Mouse (Mus musculus): ENCODE data around the gene Olfr806. TPM values are rescaled to one million over a fixed set of nuclear protein-coding genes. Genes with fewer than 3 reads are reported as not detected.

Gene Olfr806
- not detected for total RNA-seq (2021)

DNA sequence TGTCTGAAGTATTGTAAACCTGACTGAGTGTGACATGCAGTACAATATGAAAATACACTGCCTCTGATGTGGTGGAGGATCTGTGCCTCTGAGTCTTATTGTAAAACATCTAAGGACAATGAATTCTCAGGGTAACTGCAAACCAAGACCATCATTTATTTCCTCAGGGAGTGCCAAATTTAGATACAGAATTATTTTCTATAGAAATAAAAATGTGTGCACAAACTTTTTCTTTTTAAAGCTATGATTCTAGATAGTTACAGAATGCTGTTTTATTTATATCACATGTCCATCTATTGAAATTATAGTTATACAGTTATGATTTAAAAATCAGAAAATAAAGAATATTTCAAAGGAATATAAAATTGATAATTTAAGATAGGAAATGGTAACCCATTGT is at the start of gene Olfr806:
Olfr806 (minus strand) TSS at position 101 of the 400 bp plus-strand sequence.
- no peak for DNase-seq
- intact Hi-C loops (cut with DNase I) = no loop called here

DNA sequence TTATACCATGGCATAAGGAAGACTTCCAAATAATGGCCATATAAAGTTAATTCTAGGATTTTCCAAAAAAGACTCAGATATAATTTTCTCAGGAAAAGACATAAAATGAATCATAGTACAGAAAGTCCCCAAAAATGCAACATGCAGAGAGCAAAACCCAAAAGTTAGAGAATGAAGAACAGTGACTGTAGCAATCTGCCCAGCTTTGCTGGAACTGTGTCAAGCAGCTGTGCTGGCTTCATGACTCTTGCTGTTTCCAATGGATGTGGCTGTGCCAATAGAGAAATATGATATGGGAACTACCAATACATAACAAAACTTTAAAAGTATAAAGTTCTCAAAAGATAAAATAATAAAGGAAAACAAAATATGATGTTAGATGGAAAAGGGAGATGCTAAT is 36.4 kb upstream of the Olfr806 start:
- DNase-seq = no peak
- intact Hi-C loops (cut with DNase I) = no loop called here

DNA sequence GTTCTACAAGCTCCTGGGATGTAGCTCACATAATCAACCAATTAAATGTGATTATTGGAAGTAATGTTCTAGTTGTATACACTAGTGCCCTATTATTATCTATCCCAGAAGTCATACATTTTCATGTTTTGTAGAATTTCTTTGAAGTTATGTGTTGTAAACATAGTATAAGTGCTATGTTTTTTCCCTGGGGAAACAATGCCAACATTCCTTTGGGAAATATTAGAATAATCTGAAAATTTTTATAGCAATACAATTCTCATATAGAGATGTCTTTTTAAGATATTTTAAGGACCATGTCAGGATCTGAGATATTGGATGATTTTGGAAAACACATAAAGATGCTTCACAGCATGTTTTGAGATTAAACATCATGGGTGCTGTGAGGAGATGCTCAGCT is 32.6 kb upstream of the Olfr806 start, which contains the start of gene Olfr809:
Olfr809 (plus strand) TSS at position 301 of the 400 bp plus-strand sequence.
- intact Hi-C loops (cut with DNase I) = no loop called here
- no peak for DNase-seq

DNA sequence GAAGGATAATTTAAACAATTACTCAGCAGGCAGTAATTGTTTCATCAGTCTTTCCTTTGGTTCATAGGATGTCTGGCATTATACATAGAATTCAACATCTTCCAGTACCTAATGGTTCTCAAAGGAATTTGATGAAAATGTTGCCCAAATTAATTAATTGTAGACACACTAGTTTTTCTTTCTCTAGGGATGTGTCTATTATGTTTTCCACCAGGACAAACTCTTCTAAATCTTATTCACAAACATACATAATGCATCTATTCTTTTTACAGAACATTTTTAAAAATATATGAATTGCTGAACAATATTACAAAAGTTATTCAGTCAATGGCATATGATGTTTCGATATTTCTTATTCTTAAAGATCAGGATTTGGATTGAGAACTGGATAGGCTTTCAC is 23.5 kb upstream of the Olfr806 start, which contains the start of gene Olfr808:
Olfr808 (plus strand) TSS at position 301 of the 400 bp plus-strand sequence.
- intact Hi-C loops (cut with DNase I) = no loop called here
- DNase-seq = no peak

DNA sequence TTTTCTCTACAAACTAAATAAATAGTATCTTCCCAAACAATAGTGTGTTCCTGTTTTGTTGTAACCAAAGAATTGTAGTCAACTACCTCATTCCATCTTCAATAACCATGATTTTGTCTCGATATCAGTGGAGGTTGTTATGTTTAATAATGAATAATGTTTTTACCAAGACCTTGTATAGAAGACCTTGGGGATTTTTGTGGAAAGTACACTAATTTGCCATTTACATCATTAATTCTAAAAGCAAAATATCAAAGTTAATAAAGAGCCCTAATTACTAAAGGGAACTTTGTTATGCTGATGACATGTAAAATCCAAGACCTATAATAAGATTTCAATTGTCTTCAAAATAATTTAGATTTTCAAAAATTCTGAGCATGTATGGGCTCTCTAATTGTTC is 16.0 kb upstream of the Olfr806 start, which contains the start of gene Olfr807:
Olfr807 (minus strand) TSS at position 101 of the 400 bp plus-strand sequence.
- no peak for DNase-seq
- intact Hi-C loops (cut with DNase I) = no loop called here

DNA sequence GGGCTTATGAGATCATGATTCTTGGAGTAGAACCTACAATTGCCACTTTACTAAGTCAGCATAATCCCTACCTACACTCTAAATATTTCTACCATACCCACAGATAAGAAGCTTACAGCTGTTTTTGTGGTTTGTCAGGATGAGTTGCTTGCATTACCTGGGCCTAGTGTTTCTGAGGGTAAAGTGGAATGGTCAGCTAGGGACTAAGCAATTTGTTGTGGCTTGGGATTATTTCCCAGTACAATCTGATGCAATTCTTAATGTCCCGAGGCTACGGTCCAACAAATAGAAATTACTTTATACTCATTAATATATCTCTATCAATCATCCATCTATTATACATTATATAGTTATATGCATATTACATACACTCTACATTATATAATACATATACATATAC is 12.4 kb downstream of the Olfr806 start, which contains the start of gene Olfr805:
Olfr805 (minus strand) TSS at position 101 of the 400 bp plus-strand sequence.
- intact Hi-C loops (cut with DNase I) = no loop called here
- no peak for DNase-seq

DNA sequence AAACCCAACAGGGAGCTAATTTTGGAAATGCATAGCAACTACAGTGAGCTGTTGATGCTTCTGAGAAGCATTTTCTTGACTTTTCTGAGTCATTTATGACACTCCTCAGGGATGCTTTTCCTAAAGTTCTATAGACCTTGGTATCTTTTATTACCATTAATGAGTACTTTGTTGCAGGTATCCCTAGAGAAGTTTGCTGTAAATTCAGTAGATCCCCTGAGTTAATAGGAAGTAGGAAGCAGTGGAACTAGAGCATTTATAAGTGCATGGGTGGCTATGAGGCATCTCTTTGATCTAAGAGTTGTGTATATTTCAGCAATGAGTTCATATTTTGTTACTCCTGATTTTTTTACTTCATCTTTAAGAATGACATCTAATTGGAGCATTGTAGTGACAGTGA is 38.8 kb downstream of the Olfr806 start, which contains the start of gene Olfr804:
Olfr804 (plus strand) TSS at position 301 of the 400 bp plus-strand sequence.
- intact Hi-C loops (cut with DNase I) = no loop called here
- no peak for DNase-seq

DNA sequence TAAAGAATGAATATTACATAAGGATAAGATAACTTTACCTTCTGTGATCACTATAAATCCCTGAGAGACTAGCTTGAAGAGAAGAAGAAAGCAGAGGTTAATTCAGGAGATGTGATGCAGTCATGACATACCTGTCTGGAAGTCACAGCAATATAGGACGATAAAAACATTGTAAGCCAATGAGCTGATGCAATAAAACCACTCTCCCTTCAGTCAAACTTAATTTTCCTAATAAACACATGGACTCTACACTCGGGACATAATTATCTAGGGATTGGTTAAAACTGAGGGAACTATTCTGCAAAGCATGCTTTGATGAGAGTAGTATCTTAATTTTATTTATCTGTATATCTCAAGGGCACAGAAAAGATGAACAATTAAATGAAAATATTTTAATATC is 47.5 kb downstream of the Olfr806 start, which contains the start of gene Olfr803:
Olfr803 (minus strand) TSS at position 101 of the 400 bp plus-strand sequence.
- no peak for DNase-seq
- intact Hi-C loops (cut with DNase I) = no loop called here

DNA sequence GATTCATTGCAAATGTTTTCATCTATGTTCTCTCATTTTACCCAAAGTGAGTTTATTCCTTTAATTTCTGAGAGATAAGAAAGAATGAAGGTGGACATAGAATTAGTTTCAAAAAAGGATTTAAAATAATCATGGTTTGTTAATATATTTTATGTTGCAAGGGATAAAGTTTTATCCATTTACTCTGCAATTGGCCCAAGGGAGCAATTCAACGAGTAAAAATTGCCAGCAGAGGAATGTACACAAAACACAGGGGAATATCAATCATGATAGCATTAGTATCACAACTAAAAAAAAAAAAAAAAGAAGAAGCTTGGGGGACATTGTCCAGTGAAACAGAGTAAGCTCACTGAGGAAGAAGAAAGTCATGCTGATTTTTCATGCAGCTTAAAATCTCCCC is 53.7 kb downstream of the Olfr806 start, which contains the start of gene Olfr802:
Olfr802 (minus strand) TSS at position 101 of the 400 bp plus-strand sequence.
- DNase-seq = no peak
- intact Hi-C loops (cut with DNase I) = no loop called here

Small RNA genes within 50 kb of the gene (microRNA-seq; reads per million reads assigned to microRNA genes)
- 0 reads per million in 2 experiments for gene Gm24485

Other genes starting within 250 kb of the Olfr806 start
- not detected for gene Olfr790, start 243.4 kb downstream of the Olfr806 start, total RNA-seq (2021)
- not detected for gene Olfr791, start 220.1 kb downstream of the Olfr806 start, total RNA-seq (2021)
- gene Olfr792, start 202.8 kb downstream of the Olfr806 start, total RNA-seq (2021) = not detected
- not detected for gene Olfr794, start 174.3 kb downstream of the Olfr806 start, total RNA-seq (2021)
- not detected for gene Olfr796, start 129.4 kb downstream of the Olfr806 start, total RNA-seq (2021)
- not detected for gene Olfr798, start 114.0 kb downstream of the Olfr806 start, total RNA-seq (2021)
- gene Olfr799, start 104.4 kb downstream of the Olfr806 start, total RNA-seq (2021) = not detected
- not detected for gene Olfr800, start 84.2 kb downstream of the Olfr806 start, total RNA-seq (2021)
- gene Olfr801, start 68.1 kb downstream of the Olfr806 start, total RNA-seq (2021) = not detected
- gene Olfr802, start 53.8 kb downstream of the Olfr806 start, total RNA-seq (2021) = not detected
- gene Olfr803, start 47.6 kb downstream of the Olfr806 start, total RNA-seq (2021) = not detected
- not detected for gene Olfr804, start 38.7 kb downstream of the Olfr806 start, total RNA-seq (2021)
- not detected for gene Olfr805, start 12.5 kb downstream of the Olfr806 start, total RNA-seq (2021)
- not detected for gene Olfr807, start 15.9 kb upstream of the Olfr806 start, total RNA-seq (2021)
- not detected for gene Olfr808, start 23.6 kb upstream of the Olfr806 start, total RNA-seq (2021)
- gene Olfr809, start 32.7 kb upstream of the Olfr806 start, total RNA-seq (2021) = not detected
- not detected for gene Olfr810, start 53.0 kb upstream of the Olfr806 start, total RNA-seq (2021)
- gene Olfr811, start 62.5 kb upstream of the Olfr806 start, total RNA-seq (2021) = not detected
- gene Olfr812, start 104.2 kb upstream of the Olfr806 start, total RNA-seq (2021) = not detected
- not detected for gene Olfr813, start 113.4 kb upstream of the Olfr806 start, total RNA-seq (2021)
- gene Olfr814, start 137.9 kb upstream of the Olfr806 start, total RNA-seq (2021) = not detected
- gene Olfr815, start 163.9 kb upstream of the Olfr806 start, total RNA-seq (2021) = not detected
- not detected for gene Olfr816, start 173.7 kb upstream of the Olfr806 start, total RNA-seq (2021)
- gene Olfr818, start 207.2 kb upstream of the Olfr806 start, total RNA-seq (2021) = not detected
- gene Olfr819, start 225.3 kb upstream of the Olfr806 start, total RNA-seq (2021) = not detected
- not detected for gene Olfr247, start 234.2 kb upstream of the Olfr806 start, total RNA-seq (2021)
- not detected for gene Gm10310, start 243.1 kb upstream of the Olfr806 start, total RNA-seq (2021)